In the genomic region with DNA sequence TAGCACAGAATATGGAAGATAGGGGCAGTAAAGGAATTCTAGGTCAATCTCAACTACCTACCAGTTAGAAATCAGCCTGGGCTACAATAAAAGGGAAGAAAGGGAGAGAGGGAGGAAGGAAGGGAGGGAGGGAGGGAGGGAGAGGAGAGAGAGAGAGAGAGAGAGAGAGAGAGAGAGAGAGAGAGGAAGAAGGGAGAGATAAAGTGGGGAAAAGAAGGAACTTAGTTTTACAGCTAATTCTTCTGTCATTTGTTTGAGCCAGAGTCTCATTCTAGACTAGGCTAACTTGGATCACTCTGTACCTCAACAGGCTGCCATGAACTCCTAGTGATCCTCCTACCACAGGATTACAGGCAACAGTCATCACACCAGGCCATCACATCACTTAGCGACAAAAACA, we compare ENCODE assay signal across 16 mouse cellular contexts.
"Had no signal": no experiment of that assay in that cellular context is flagged by ENCODE, and none has a peak within 500 bp of the region (broad histone marks: within the 10 kb centered on the region; RNA-seq: fewer than 3 reads in every experiment).

No protein-coding gene starts in this region.

- H3K9me3 ChIP-seq: limb, embryonic 10.5 days; limb, embryonic 13.5 days; liver, embryonic 12.5 days; liver, embryonic 15.5 days; lung, embryonic 15.5 days; neural tube, embryonic 13.5 days had no signal

- H3K36me3 ChIP-seq: lung, embryonic 15.5 days; neural tube, embryonic 13.5 days had no signal

- ATAC-seq: intestine, embryonic 16.5 days; liver, embryonic 12.5 days had no signal

- H3K4me2 ChIP-seq: limb, embryonic 13.5 days; liver, embryonic 12.5 days; liver, embryonic 15.5 days; lung, embryonic 15.5 days; midbrain, embryonic 11.5 days; neural tube, embryonic 13.5 days had no signal

- H3K27me3 ChIP-seq: limb, embryonic 13.5 days; liver, embryonic 12.5 days; liver, embryonic 15.5 days; lung, embryonic 15.5 days; neural tube, embryonic 13.5 days had no signal

- H3K9ac ChIP-seq: limb, embryonic 13.5 days; liver, embryonic 12.5 days; liver, embryonic 15.5 days; lung, embryonic 15.5 days; neural tube, embryonic 13.5 days had no signal

- H3K27ac ChIP-seq: kidney, postnatal 0 days; limb, embryonic 10.5 days; limb, embryonic 13.5 days; liver, embryonic 12.5 days; liver, embryonic 15.5 days; lung, embryonic 15.5 days; macrophage; neural tube, embryonic 13.5 days had no signal

- DNase-seq: kidney, adult 18-20 months; kidney, postnatal 36 days; liver; lung, adult 18-20 months; midbrain, embryonic 14.5 days; thymus, postnatal 25 days had no signal

- H3K4me3 ChIP-seq: limb, embryonic 10.5 days; limb, embryonic 13.5 days; liver, embryonic 12.5 days; liver, embryonic 15.5 days; lung, embryonic 15.5 days; neural tube, embryonic 13.5 days had no signal
